Mouse (Mus musculus): ENCODE measurements around the gene Cdyl2.

DNA sequence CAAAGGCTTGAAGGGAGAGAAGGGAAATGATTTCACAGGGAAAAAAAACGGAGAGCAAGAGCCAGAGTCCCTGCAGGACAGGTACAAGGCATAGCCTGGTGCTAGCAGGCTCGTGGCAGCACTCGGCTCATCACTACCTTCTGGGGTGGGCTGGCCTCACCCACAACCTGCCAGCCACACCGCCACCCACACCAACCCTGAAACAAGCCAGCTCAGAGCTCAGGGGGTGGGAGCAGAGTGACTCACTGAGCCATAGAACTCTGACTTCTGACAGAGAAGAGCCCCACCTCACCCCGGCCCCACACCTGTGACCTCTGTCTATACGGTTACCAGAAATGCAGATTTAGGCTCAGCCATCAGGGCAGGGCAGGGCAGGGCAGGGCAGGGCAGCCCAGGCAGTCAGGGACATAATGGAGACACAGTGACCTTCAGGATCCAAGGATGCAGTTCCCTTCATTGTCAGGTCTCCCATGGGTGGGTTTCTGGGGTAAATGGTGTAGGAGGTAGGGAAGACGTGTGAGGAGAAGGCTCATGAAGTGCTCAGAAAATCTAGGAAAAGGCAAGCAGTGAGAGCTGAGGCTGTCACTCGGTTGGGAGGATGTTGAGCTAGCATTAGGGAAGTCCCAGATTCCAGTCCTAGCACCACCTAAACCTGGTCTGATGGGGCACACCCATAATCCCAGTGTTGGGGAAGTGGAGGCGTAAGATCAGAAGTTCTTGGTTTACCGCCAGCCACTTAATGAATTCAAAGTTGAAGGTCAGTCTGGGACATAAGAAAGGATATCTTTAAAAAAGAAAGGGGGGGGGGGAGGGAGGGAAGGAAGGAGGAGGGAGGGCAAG lies 58.6 kb downstream of the Cdyl2 start:
- TF ChIP-seq CTCF (IDR thresholded peaks at IDR 0.05; ENCODE audit: extremely low read depth, insufficient read depth, low read length) (no peak), POLR2A (IDR thresholded peaks at IDR 0.05; ENCODE audit: extremely low read depth, insufficient read depth, low read length) (no peak)

Measured in cortical plate, adult 2 months (tissue).